Mouse (Mus musculus): ENCODE results near the gene Gm49384. TPM values are rescaled to one million over a fixed set of nuclear protein-coding genes. Genes with fewer than 3 reads are reported as not detected.
"Not testable (repeated sequence)": the region's sequence is repeated elsewhere in the genome, so short reads cannot be mapped to it uniquely, and the experiment has no call there.

Gene Gm49384
- total and polyA plus RNA-seq, 3 experiments, result 36.0 to 40.3 TPM; not detected in 1

DNA sequence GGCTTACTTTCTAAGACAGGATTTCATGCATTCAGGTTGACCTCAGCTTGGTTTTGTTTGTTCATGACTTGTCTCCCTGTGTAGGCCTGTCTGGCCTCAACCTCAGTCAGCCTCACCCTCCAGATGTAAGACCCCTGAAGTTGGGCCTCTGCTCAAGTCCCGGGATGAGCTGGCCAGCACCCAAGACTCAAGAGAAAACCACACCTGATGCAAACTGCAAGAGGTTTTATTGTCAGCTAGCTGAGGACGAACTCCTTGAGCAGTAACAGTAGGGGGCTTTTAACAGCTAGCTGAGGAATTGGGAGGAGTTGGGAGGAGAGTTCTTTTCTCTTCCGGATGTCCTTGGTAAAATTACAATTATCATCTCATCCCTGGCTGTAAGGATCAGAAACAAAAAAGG is 26.5 kb downstream of the Gm49384 start:
- no peak for ATAC-seq (ENCODE audit: extremely low read depth, insufficient number of reproducible peaks, low FRiP score, poor library complexity, severe bottlenecking)
- Histone ChIP-seq H3K36me3 (replicated peaks) (peaks cover 85% of the 10 kb centered on the region), H3K4me3 (ENCODE audit: low read depth, low read length) (no peak overlapping the region), H3K4me1 (ENCODE audit: insufficient read depth, low read depth, low read length) (peaks cover 30% of the 10 kb centered on the region), H3K27me3 (ENCODE audit: insufficient read depth, low read length) (no peaks in the 10 kb centered on the region), H3K9me3 (replicated peaks) (peaks cover 4% of the 10 kb centered on the region)
- TF ChIP-seq CTCF (IDR thresholded peaks at IDR 0.05; ENCODE audit: low read depth, low read length) (no peak), GATA2 (IDR thresholded peaks at IDR 0.05; ENCODE audit: borderline replicate concordance, low read depth, low read length) (no peak), TAL1 (conservative IDR thresholded peaks at IDR 0.05; ENCODE audit: low read depth, low read length) (no peak), GATA1 (IDR thresholded peaks at IDR 0.05; ENCODE audit: borderline replicate concordance, low read length) (no peak), POLR2AphosphoS5 (IDR thresholded peaks at IDR 0.05; ENCODE audit: insufficient replicate concordance, low read depth, low read length) (no peak)
- no peak for DNase-seq (ENCODE audit: low spot score)

DNA sequence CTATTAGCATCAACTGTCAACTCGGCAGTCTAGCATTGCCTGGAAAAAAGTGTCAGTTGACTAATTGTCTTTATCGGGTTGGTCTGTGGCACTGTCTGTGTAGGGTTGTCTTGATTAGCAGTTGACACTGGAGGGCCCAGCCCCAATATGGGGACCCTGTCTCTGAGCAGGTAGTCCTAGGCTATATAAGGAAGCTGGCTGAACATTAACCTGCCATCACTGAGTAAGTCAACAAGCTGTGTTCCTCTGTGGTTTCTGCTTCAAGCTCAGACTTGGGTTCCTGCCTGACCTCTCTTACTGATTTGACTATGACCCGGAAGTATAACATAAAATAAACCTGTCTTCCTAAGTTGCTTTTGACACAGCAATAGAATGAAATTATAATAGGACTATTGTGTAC is 28.1 kb downstream of the Gm49384 start:
- H3K4me3 ChIP-seq (ENCODE audit: low read depth, low read length), result no peak overlapping the region
- H3K36me3 ChIP-seq (replicated peaks), result peaks cover 85% of the 10 kb centered on the region
- H3K9me3 ChIP-seq (replicated peaks), result peaks cover 4% of the 10 kb centered on the region
- TF ChIP-seq CTCF (IDR thresholded peaks at IDR 0.05; ENCODE audit: low read depth, low read length), result no peak
- TF ChIP-seq POLR2AphosphoS5 (IDR thresholded peaks at IDR 0.05; ENCODE audit: insufficient replicate concordance, low read depth, low read length), result no peak
- TF ChIP-seq GATA2 (IDR thresholded peaks at IDR 0.05; ENCODE audit: borderline replicate concordance, low read depth, low read length), result no peak
- TF ChIP-seq TAL1 (conservative IDR thresholded peaks at IDR 0.05; ENCODE audit: low read depth, low read length), result no peak
- no peak for TF ChIP-seq GATA1 (IDR thresholded peaks at IDR 0.05; ENCODE audit: borderline replicate concordance, low read length)
- H3K27me3 ChIP-seq (ENCODE audit: insufficient read depth, low read length), result no peaks in the 10 kb centered on the region
- DNase-seq (ENCODE audit: low spot score) (no peak), ATAC-seq (ENCODE audit: extremely low read depth, insufficient number of reproducible peaks, low FRiP score, poor library complexity, severe bottlenecking) (no peak)
- H3K4me1 ChIP-seq (ENCODE audit: insufficient read depth, low read depth, low read length), result peaks cover 25% of the 10 kb centered on the region

DNA sequence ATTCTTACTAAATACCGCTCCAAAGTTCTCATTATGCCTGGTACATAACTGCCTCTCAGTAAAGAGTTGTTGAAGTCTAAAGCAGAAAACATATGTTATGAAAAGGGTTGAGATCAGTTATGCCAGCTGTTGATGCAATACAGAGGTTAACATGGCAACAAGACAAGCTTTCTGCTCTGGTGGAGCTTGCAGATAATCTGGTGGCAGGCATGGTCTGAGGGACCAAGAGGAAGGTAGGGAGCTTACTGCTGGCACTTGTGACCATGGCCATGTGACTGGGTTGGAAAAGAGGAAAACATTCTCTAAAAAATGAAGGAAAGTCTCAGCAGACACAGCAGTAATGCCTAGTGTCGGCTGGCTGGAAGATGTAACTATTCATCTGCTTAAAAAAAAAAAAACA is 32.8 kb downstream of the Gm49384 start:
- TF ChIP-seq CTCF (IDR thresholded peaks at IDR 0.05; ENCODE audit: low read depth, low read length) (no peak), TAL1 (conservative IDR thresholded peaks at IDR 0.05; ENCODE audit: low read depth, low read length) (no peak)
- ATAC-seq (ENCODE audit: extremely low read depth, insufficient number of reproducible peaks, low FRiP score, poor library complexity, severe bottlenecking) (no peak), DNase-seq (ENCODE audit: low spot score) (no peak)
- Histone ChIP-seq H3K9me3 (replicated peaks) (no peaks in the 10 kb centered on the region), H3K4me3 (ENCODE audit: low read depth, low read length) (no peak overlapping the region), H3K4me1 (ENCODE audit: insufficient read depth, low read depth, low read length) (peaks cover 41% of the 10 kb centered on the region), H3K36me3 (replicated peaks) (peaks cover 53% of the 10 kb centered on the region), H3K27me3 (ENCODE audit: insufficient read depth, low read length) (no peaks in the 10 kb centered on the region)

DNA sequence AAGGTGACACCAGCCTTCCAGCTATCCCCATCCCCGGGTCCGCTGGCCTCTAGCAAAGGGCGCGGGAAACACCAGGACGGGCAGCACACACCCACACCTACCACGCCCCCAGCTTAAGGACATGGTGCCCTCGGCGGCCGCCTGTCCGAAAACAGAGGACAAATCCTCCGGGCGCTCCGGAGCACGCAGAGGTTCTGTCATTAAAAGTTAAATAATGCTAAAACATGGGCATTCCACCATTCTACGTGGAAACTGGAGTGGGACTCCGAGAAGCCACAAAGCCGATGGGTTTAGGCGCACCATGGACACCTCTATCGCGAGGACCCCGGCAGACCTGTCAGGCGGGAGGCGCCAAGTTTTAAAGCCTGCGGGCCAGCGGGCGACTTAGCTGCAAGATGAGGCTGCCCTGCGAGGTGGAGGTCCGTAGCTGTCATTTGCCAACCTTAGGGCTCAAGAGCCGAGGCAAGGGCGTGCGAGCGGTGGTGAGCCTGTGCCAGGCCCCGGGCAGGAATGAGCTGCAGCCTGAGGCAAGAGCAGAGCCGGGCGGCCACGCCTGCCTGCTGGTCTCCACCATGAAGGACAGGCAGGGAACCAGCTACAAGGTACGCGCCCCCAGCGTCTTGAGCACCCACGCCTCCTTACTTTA is 35.5 kb downstream of the Gm49384 start, which contains the start of gene Lrr1:
Gene Lrr1, plus strand, starts transcription at position 354 of the 646 bp plus-strand sequence.
- peak; percentile 88 for DNase-seq (ENCODE audit: low spot score)
- ATAC-seq (ENCODE audit: extremely low read depth, insufficient number of reproducible peaks, low FRiP score, poor library complexity, severe bottlenecking), result peak; percentile 83
- H3K27me3 ChIP-seq (ENCODE audit: insufficient read depth, low read length), result no peaks in the 10 kb centered on the region
- H3K36me3 ChIP-seq (replicated peaks), result peaks cover 27% of the 10 kb centered on the region
- no peaks in the 10 kb centered on the region for H3K9me3 ChIP-seq (replicated peaks)
- peak within 1 kb of the TSS; percentile 87 for H3K4me3 ChIP-seq (ENCODE audit: low read depth, low read length)
- TF ChIP-seq TAL1 (conservative IDR thresholded peaks at IDR 0.05; ENCODE audit: low read depth, low read length), result no peak
- peak; percentile 72; the same call in 1 of the 2 replicates for TF ChIP-seq POLR2AphosphoS5 (IDR thresholded peaks at IDR 0.05; ENCODE audit: insufficient replicate concordance, low read depth, low read length)
- H3K4me1 ChIP-seq (ENCODE audit: insufficient read depth, low read depth, low read length), result peaks cover 42% of the 10 kb centered on the region

DNA sequence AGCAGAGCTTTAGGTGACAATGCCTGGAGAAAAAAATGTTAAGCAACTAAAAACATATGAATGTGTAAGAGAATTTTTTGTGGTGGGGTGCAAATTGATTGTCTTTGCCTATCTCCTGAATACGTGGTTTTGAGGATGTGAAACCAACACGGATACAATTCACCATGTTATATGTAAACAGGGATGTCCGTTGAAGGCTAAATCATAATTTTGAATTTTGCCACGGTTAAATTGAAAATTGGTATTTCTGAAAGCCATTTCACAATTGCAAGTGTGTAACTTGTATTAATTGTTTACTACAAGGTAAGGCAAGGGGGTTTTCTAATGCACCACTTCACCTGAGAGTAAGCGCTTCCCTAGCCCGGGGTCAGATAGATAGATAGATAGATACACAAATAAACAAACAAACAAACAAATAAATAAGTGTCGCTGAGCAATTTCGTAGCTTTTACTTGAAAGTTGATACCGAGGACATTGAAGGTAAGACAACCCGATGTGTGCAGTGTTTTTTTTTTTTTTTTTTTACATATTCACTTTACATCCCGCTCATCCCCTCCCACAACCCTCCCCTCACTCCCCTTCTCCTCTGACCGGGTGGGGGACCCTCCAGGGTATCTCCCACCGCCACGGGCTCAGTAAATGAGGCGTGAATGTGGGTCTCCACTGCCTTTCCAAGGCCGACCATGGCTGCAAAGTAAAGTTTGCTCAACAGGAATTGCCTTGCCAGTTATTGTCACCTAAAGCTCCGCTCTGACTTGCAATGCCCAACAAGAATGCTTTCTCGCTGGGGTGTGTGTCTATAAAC is 36.2 kb downstream of the Gm49384 start:
- Histone ChIP-seq H3K4me1 (ENCODE audit: insufficient read depth, low read depth, low read length) (peaks cover 42% of the 10 kb centered on the region), H3K9me3 (replicated peaks) (no peaks in the 10 kb centered on the region), H3K27me3 (ENCODE audit: insufficient read depth, low read length) (no peaks in the 10 kb centered on the region), H3K4me3 (ENCODE audit: low read depth, low read length) (peak overlapping the region; percentile 87), H3K36me3 (replicated peaks) (peaks cover 20% of the 10 kb centered on the region)
- DNase-seq (ENCODE audit: low spot score), result no peak
- TF ChIP-seq CTCF (IDR thresholded peaks at IDR 0.05; ENCODE audit: low read depth, low read length) (no peak), GATA1 (IDR thresholded peaks at IDR 0.05; ENCODE audit: borderline replicate concordance, low read length) (no peak), TAL1 (conservative IDR thresholded peaks at IDR 0.05; ENCODE audit: low read depth, low read length) (no peak), GATA2 (IDR thresholded peaks at IDR 0.05; ENCODE audit: borderline replicate concordance, low read depth, low read length) (no peak), POLR2AphosphoS5 (IDR thresholded peaks at IDR 0.05; ENCODE audit: insufficient replicate concordance, low read depth, low read length) (no peak)
- ATAC-seq (ENCODE audit: extremely low read depth, insufficient number of reproducible peaks, low FRiP score, poor library complexity, severe bottlenecking), result peak; percentile 5; the same call in 1 of the 2 replicates

DNA sequence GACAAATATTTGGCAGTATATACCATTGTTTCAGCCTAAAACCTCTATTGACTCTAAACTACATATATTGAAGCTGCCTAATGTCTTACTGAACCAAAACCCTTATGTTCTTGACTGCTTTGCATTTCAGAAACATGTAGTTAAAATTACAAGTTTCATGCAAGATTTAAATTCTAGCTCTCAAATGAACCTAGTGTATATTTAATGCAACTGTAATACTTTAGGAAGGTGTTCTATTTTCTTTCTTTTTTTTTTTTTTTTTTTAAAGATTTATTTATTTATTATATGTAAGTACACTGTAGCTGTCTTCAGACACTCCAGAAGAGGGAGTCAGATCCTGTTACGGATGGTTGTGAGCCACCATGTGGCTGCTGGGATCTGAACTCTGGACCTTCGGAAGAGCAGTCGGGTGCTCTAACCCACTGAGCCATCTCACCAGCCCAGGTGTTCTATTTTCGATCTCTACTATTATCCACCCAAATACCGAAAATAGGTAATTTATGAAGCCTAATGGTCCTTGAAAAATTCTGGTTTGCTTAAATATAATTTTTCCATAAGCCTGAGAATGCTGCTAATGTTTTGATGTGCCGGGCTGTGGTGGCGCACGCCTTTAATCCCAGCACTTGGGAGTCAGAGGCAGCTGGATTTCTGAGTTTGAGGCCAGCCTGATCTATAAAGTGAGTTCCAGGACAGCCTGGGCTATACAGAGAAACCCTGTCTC is 37.0 kb downstream of the Gm49384 start:
- Histone ChIP-seq H3K4me1 (ENCODE audit: insufficient read depth, low read depth, low read length) (peaks cover 41% of the 10 kb centered on the region), H3K36me3 (replicated peaks) (peaks cover 15% of the 10 kb centered on the region)
- ATAC-seq (ENCODE audit: extremely low read depth, insufficient number of reproducible peaks, low FRiP score, poor library complexity, severe bottlenecking); H3K4me3 ChIP-seq (ENCODE audit: low read depth, low read length); DNase-seq (ENCODE audit: low spot score); H3K27me3 ChIP-seq (ENCODE audit: insufficient read depth, low read length); H3K9me3 ChIP-seq (replicated peaks): not testable (repeated sequence)
